Mouse (Mus musculus): ENCODE measurements around the gene Mre11a. TPM values are rescaled to one million over a fixed set of nuclear protein-coding genes. Genes with fewer than 3 reads are reported as not detected.
"Not testable (repeated sequence)": the region's sequence is repeated elsewhere in the genome, so short reads cannot be mapped to it uniquely, and the experiment has no call there.

The Mre11a gene
- polyA plus RNA-seq, 1 experiment = 3.8 TPM

- no peaks in the 10 kb centered on the region for H3K4me1 ChIP-seq (ENCODE audit: control insufficient read depth, insufficient read depth, low read length)
- no peak for TF ChIP-seq POLR2A (IDR thresholded peaks at IDR 0.05; ENCODE audit: borderline replicate concordance, extremely low read depth, low read depth, low read length)
- TF ChIP-seq CTCF (IDR thresholded peaks at IDR 0.05; ENCODE audit: insufficient read depth, low read length) = no peak
- H3K4me3 ChIP-seq (replicated peaks; ENCODE audit: extremely low read depth, low read depth, low read length) = no peak overlapping the region
- WGBS = 69% methylated on average over 5 of the region's 5 CpGs
- DNase-seq = no peak
Measured at GRCm38 (mm10) chr9:14875743-14876507, 91.5 kb downstream of the Mre11a start.

DNA sequence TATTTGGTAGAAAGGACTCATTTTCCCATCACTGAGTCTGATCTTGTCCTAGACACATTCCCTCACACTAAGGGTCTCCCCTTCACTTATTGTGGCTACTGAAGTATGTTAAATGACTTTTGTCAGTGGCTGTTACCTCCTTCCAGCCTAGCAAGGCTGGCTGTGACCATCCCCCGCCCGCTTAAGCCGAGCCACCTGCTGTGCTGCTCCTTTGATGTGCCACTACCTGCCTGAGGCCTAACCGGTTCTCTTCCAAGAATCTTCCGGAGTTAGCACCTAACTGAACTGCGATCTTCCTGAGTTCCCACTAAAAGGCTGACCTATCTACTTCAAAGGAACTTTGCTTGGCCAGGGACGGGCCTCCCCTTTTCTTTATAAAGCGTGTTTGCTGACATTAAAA lies 92.1 kb downstream of the Mre11a start:
- DNase-seq; H3K4me3 ChIP-seq (replicated peaks; ENCODE audit: extremely low read depth, low read depth, low read length); H3K4me1 ChIP-seq (ENCODE audit: control insufficient read depth, insufficient read depth, low read length): not testable (repeated sequence)
- WGBS = 47% methylated on average over 8 of the region's 8 CpGs

- no peak for DNase-seq
Measured at GRCm38 (mm10) chr9:14884641-14885040, 100.2 kb downstream of the Mre11a start.

DNA sequence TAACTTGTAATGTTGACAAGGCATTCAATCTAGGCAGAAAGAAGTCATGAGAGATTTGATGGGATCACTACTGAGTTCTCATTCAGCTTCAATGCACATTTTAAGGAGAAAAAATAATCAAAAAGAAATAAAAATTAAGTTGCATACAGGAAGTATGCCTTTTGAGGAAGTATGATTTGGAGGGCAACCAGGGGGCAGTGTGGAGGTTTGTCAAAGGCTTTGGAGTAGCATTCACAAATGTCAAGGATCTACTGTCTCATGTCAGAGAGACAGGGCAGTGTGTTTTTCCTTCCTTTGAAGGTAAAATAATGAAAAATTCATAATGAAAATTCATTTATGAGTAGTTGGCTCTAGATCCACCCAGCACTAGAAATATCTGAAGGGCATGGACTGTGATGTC lies 100.7 kb downstream of the Mre11a start:
- DNase-seq = no peak
- TF ChIP-seq POLR2A (IDR thresholded peaks at IDR 0.05; ENCODE audit: borderline replicate concordance, extremely low read depth, low read depth, low read length) (no peak), CTCF (IDR thresholded peaks at IDR 0.05; ENCODE audit: insufficient read depth, low read length) (no peak)
- H3K4me1 ChIP-seq (ENCODE audit: control insufficient read depth, insufficient read depth, low read length) = peaks cover 4% of the 10 kb centered on the region; the same call in 1 of the 2 replicates
- H3K4me3 ChIP-seq (replicated peaks; ENCODE audit: extremely low read depth, low read depth, low read length) = no peak overlapping the region

More at GRCm38 (mm10) chr9:14884641-14885040, 100.2 kb downstream of the Mre11a start:
- WGBS = 22% methylated on average over 4 of the region's 4 CpGs
- Histone ChIP-seq H3K4me3 (replicated peaks; ENCODE audit: extremely low read depth, low read depth, low read length) (no peak overlapping the region), H3K4me1 (ENCODE audit: control insufficient read depth, insufficient read depth, low read length) (peaks cover 4% of the 10 kb centered on the region; the same call in 1 of the 2 replicates)
- TF ChIP-seq POLR2A (IDR thresholded peaks at IDR 0.05; ENCODE audit: borderline replicate concordance, extremely low read depth, low read depth, low read length) = no peak
- TF ChIP-seq CTCF (IDR thresholded peaks at IDR 0.05; ENCODE audit: insufficient read depth, low read length) = no peak

GRCm38 (mm10) chr9:14885954-14886353 lies 101.5 kb downstream of the Mre11a start:
- DNase-seq = no peak
- WGBS = 56% methylated on average over 1 of the region's 1 CpGs
- peaks cover 4% of the 10 kb centered on the region; the same call in 1 of the 2 replicates for H3K4me1 ChIP-seq (ENCODE audit: control insufficient read depth, insufficient read depth, low read length)
- no peak for TF ChIP-seq CTCF (IDR thresholded peaks at IDR 0.05; ENCODE audit: insufficient read depth, low read length)
- no peak for TF ChIP-seq POLR2A (IDR thresholded peaks at IDR 0.05; ENCODE audit: borderline replicate concordance, extremely low read depth, low read depth, low read length)
- no peak overlapping the region for H3K4me3 ChIP-seq (replicated peaks; ENCODE audit: extremely low read depth, low read depth, low read length)

Other genes starting within 250 kb of the Mre11a start
- 36.6 and 47.1 TPM in 2 replicates for gene Amotl1, start 139.6 kb upstream of the Mre11a start, polyA plus RNA-seq (2012; rRNA removed)
- gene Piwil4, start 43.9 kb upstream of the Mre11a start, polyA plus RNA-seq (2012; rRNA removed) = 4.6 and 5.6 TPM in 2 replicates
- 3.5 and 5.3 TPM in 2 replicates for gene Fut4, start 32.3 kb upstream of the Mre11a start, polyA plus RNA-seq (2012; rRNA removed)
- 0.72 and 1.6 TPM in 2 replicates for gene 1700012B09Rik, start 13.6 kb upstream of the Mre11a start, polyA plus RNA-seq (2012; rRNA removed)
- gene Ankrd49, start 202 bp downstream of the Mre11a start, polyA plus RNA-seq (2012; rRNA removed) = 3.3 and 5.0 TPM in 2 replicates
- gene Gpr83, start 75.6 kb downstream of the Mre11a start, polyA plus RNA-seq (2012; rRNA removed) = 0.27 and 0.32 TPM in 2 replicates
- 1.5 TPM in 2 replicates for gene Izumo1r, start 119.3 kb downstream of the Mre11a start, polyA plus RNA-seq (2012; rRNA removed)